Comparison of ENCODE assay signal across 20 mouse cellular contexts in genomic region chr6:71778016-71778415, GRCm38 (mm10).
"Had no signal": no experiment of that assay in that cellular context is flagged by ENCODE, and none has a peak within 500 bp of the region (broad histone marks: within the 10 kb centered on the region; RNA-seq: fewer than 3 reads in every experiment).

No protein-coding gene starts in this region.

- H3K27ac ChIP-seq: limb, embryonic 10.5 days; limb, embryonic 13.5 days; liver, embryonic 12.5 days; liver, embryonic 15.5 days; lung, embryonic 15.5 days; midbrain, embryonic 12.5 days; neural tube, embryonic 13.5 days had no signal

- DNase-seq: kidney, adult 18-20 months; kidney, adult 9 months; kidney, postnatal 14 days; kidney, postnatal 4 days; liver; lung, adult 18-20 months; lung, postnatal 14 days; lung, postnatal 4 days; retina, postnatal 1 day; thymus, adult 18-20 months; thymus, postnatal 14 days had no signal

- H3K36me3 ChIP-seq: limb, embryonic 10.5 days; limb, embryonic 13.5 days; liver, embryonic 12.5 days; liver, embryonic 15.5 days; lung, embryonic 15.5 days had no signal

- H3K27me3 ChIP-seq: limb, embryonic 13.5 days; liver, embryonic 12.5 days; liver, embryonic 15.5 days; lung, embryonic 15.5 days; midbrain, embryonic 12.5 days; neural tube, embryonic 13.5 days had no signal

- H3K9me3 ChIP-seq: limb, embryonic 10.5 days; limb, embryonic 13.5 days; liver, embryonic 12.5 days; liver, embryonic 15.5 days; lung, embryonic 15.5 days; midbrain, embryonic 12.5 days; neural tube, embryonic 13.5 days had no signal

- H3K4me3 ChIP-seq: limb, embryonic 10.5 days; limb, embryonic 13.5 days; liver, embryonic 12.5 days; liver, embryonic 15.5 days; lung, embryonic 15.5 days; midbrain, embryonic 12.5 days; myocyte; neural tube, embryonic 13.5 days had no signal

- H3K4me1 ChIP-seq: limb, embryonic 10.5 days; limb, embryonic 13.5 days; liver, embryonic 12.5 days; liver, embryonic 15.5 days; lung, embryonic 15.5 days; midbrain, embryonic 12.5 days; neural tube, embryonic 13.5 days had no signal

- H3K9ac ChIP-seq: limb, embryonic 13.5 days; liver, embryonic 12.5 days; liver, embryonic 15.5 days; lung, embryonic 15.5 days; midbrain, embryonic 12.5 days; neural tube, embryonic 13.5 days had no signal

- ATAC-seq: liver, embryonic 12.5 days; midbrain, embryonic 16.5 days had no signal

- H3K4me2 ChIP-seq: limb, embryonic 13.5 days; liver, embryonic 12.5 days; liver, embryonic 15.5 days; lung, embryonic 15.5 days; midbrain, embryonic 12.5 days; neural tube, embryonic 13.5 days had no signal
